Mouse (Mus musculus) midbrain, embryonic 14.5 days (tissue): ENCODE data around the gene Arl6ip4. TPM values are rescaled to one million over a fixed set of nuclear protein-coding genes. Genes with fewer than 3 reads are reported as not detected.

Experiments
- ATAC-seq: fragments of 200-750 bp; cut with Nextera tagmentation; 2 replicates; pipeline ENCODE4 v1.8.0; 2017; ENCODE audit warnings: moderate number of reproducible peaks, moderate library complexity; ENCODE audit not compliant: low FRiP score, low TSS enrichment
- DNase-seq: peaks from one replicate; pipeline ENCODE4 v3.0.0-alpha.2; 2015
- H3K27ac ChIP-seq: fragments of 300-500 bp; sonication (generic); replicated peaks from 2 replicates; pipeline ENCODE4 v1.5.1; 2014; ENCODE audit warnings: mild to moderate bottlenecking, low read depth, low read length, moderate library complexity
- H3K27me3 ChIP-seq: fragments of 300-500 bp; sonication (generic); 2 replicates; pipeline ENCODE4 v1.6.1; 2014; ENCODE audit warnings: low read length, control low read depth, mixed read lengths; ENCODE audit not compliant: control insufficient read depth, insufficient read depth
- H3K36me3 ChIP-seq: fragments of 300-500 bp; sonication (generic); 2 replicates; pipeline ENCODE4 v1.6.1; 2014; ENCODE audit warnings: low read length, control low read depth; ENCODE audit not compliant: control insufficient read depth, insufficient read depth
- H3K4me1 ChIP-seq: fragments of 300-500 bp; sonication (generic); 2 replicates; pipeline ENCODE4 v1.6.1; 2014; ENCODE audit warnings: mild to moderate bottlenecking, antibody characterized with exemption, low read length, control low read depth; ENCODE audit not compliant: control insufficient read depth, insufficient read depth
- H3K4me2 ChIP-seq: fragments of 300-500 bp; sonication (generic); 2 replicates; pipeline ENCODE4 v1.6.1; 2014; ENCODE audit warnings: mild to moderate bottlenecking, low read length, moderate library complexity
- H3K4me3 ChIP-seq: fragments of 300-500 bp; sonication (generic); replicated peaks from 2 replicates; pipeline ENCODE4 v1.5.1; 2014; ENCODE audit warnings: low read depth, low read length
- H3K9ac ChIP-seq: fragments of 300-500 bp; sonication (generic); replicated peaks from 2 replicates; pipeline ENCODE4 v1.6.1; 2014; ENCODE audit warnings: mild to moderate bottlenecking, low read length, moderate library complexity
- H3K9me3 ChIP-seq: fragments of 300-500 bp; sonication (generic); 2 replicates; pipeline ENCODE4 v1.6.1; 2016; ENCODE audit warnings: low read length, control low read depth, mixed read lengths; ENCODE audit not compliant: control insufficient read depth
- WGBS: fragments of 180-500 bp; shearing (Covaris S2); extraction: QIAGEN DNeasy Blood & Tissue Kit; methylation state at CpG from one replicate; pipeline ENCODE4 v1.1.7; 2014; 5-methylcytosine and 5-hydroxymethylcytosine counted together
- polyA plus RNA-seq: library from polyadenylated mRNA; unstranded; fragments of >200 nt; fragmentation: Nextera tagmentation; extraction: Ambion mirVana; gene quantifications from 2 replicates; pipeline ENCODE4 v1.2.1, GENCODE M21; 2014

Arl6ip4 gene
- 65.2 and 72.3 TPM in 2 replicates for polyA plus RNA-seq

DNA sequence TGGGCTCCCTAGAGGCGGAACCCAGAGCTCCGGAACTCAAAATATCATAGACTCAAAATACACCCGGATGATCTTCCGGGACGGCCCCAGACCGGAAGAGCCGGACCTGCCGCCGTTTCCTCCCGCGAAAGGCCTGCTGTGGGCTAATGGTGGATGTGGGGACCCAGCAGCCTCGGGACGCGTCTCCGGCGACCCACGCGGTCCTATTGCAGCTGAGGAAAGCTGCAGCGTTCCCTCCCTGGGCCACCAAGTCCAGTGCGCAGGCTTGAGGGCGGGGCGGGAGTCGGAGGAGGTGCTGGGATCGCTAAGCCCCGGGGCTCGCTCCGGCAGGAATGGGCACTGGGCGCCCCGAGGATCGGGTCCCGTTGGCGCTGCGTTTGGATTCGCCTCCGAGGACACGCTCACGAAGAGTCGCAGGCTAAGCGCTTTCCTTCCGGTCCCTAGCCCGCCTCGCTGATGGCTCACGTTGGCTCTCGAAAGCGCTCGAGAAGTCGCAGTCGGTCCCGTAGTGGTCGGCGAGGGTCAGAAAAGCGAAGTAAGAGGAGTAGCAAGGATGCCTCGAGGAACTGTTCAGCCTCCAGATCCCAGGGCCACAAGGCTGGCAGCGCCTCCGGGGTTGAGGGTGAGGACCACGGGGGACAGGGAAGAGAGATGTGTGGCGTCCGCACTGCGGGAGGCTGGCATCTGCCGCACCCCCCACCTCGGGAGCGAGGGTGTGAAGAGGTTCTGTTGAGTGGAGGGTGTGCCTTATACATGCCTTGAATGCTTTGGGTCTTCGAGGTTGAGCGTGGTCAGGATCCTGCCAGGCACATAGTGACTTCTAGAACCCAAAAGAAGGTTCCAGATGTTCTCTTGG is at the start of gene Arl6ip4:
Gene Arl6ip4 (plus strand): TSS at position 100 of the 856 bp plus-strand sequence.
- no peak for ATAC-seq
- H3K36me3 ChIP-seq = peaks cover 40% of the 10 kb centered on the region

DNA sequence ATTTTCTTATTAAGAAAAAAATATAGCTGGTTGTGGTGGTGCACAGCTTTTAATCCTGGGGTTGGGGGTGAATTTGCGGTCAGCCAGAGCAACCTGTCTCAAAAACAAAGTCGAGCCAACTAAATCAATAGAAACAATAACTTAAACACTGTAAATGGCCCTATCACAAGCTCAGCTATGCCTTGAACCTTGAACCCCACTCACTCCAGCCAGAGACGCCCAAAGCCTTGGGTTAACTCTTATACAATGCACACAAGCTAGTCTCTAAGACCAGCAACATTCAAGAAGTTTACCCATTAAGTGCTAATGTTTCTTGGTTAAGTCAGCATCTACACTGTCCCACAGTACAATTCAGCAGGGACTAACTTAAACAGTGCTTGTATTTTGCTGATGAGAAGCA is 46.2 kb upstream of the Arl6ip4 start:
- Histone ChIP-seq H3K36me3 (no peaks in the 10 kb centered on the region), H3K9me3 (no peaks in the 10 kb centered on the region), H3K4me2 (no peak overlapping the region), H3K27me3 (no peaks in the 10 kb centered on the region), H3K9ac (no peak overlapping the region), H3K4me1 (no peaks in the 10 kb centered on the region), H3K4me3 (no peak overlapping the region), H3K27ac (no peak overlapping the region)
- WGBS = 89% methylated on average over 3 of the region's 3 CpGs
- ATAC-seq = no peak
- DNase-seq = no peak

More for the DNA sequence above, at the start of gene Arl6ip4:
- H3K9ac ChIP-seq = peak within 1 kb of the TSS; percentile 89
- H3K27ac ChIP-seq = peak within 1 kb of the TSS; percentile 81
- no peaks in the 10 kb centered on the region for H3K27me3 ChIP-seq
- H3K4me1 ChIP-seq = peaks cover 20% of the 10 kb centered on the region
- H3K9me3 ChIP-seq = no peaks in the 10 kb centered on the region
- peak within 1 kb of the TSS; percentile 84 for H3K4me3 ChIP-seq
- WGBS = 1% methylated on average over 64 of the region's 64 CpGs
- peak; percentile 90 for DNase-seq
- H3K4me2 ChIP-seq = peak within 1 kb of the TSS; percentile 87

DNA sequence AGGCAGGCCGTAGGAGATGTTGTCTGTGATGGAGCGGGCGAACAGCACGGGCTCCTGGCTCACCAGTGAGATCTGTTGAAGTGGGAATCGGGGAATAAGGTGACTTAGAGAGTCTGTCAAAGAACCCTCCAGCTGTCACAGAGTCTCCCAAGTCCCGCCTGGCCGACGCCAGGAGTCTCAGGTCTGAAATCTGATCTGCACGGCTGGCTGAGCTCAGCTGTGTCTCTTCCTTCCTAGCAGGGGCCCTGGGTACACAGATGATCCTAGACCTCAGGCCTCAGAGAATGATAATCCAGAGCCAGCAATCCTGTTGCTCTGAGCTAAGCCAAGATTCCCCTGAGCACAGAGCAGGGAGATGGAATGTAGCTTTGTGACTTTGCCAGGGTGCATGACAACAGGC is 42.2 kb upstream of the Arl6ip4 start:
- no peak overlapping the region for H3K4me3 ChIP-seq
- no peak overlapping the region for H3K9ac ChIP-seq
- 44% methylated on average over 9 of the region's 9 CpGs for WGBS
- DNase-seq (no peak), ATAC-seq (no peak)
- no peaks in the 10 kb centered on the region for H3K9me3 ChIP-seq
- H3K4me1 ChIP-seq = peaks cover 9% of the 10 kb centered on the region; the same call in 1 of the 2 replicates
- no peaks in the 10 kb centered on the region for H3K36me3 ChIP-seq
- no peak overlapping the region for H3K4me2 ChIP-seq
- no peak overlapping the region for H3K27ac ChIP-seq
- H3K27me3 ChIP-seq = no peaks in the 10 kb centered on the region

DNA sequence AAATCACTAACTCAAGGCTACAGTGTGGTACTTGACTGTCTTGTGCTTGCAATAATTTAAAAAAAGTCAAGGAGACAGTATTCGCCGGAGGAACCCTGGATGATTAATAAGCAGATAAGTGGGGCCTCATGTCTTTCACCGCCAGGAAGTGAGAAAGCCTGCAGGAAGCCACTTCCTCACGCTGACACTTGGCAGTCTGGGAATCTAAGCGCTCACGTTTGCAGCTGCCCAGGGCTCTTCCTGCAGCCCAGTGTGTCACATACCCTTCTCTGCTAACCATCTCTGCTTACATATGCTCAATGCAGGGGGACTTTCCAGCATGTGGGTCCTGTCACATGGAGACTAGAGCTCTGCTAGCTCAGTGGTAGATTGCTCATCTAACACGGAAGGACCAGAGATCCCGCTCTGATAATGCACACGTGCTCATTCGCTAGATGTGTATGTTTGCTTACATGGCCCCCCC is 41.0 kb upstream of the Arl6ip4 start:
- 78% methylated on average over 10 of the region's 10 CpGs for WGBS
- Histone ChIP-seq H3K4me1 (peaks cover 10% of the 10 kb centered on the region; the same call in 1 of the 2 replicates), H3K27me3 (no peaks in the 10 kb centered on the region), H3K36me3 (no peaks in the 10 kb centered on the region), H3K9me3 (no peaks in the 10 kb centered on the region), H3K27ac (no peak overlapping the region), H3K4me3 (no peak overlapping the region), H3K9ac (no peak overlapping the region), H3K4me2 (no peak overlapping the region)
- DNase-seq = no peak
- no peak for ATAC-seq

DNA sequence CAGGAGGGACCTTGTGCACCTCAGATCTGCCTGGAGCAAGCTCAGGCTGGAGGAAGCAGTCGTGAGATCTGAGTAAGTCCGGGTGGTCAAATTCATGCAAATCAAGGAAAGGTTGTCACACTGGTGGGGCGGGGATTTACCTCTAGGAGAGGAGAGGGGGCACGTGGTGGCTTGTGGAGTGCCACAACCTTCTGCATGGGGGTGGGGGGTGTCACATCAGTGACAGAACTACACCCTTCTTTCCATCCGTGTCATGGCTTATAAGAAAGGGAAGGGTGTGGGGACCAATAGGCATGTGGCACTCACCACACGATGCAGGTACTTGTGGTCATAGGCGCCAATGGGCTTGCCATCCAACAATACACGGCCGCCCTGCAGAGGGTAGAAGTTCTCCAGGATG is 40.2 kb upstream of the Arl6ip4 start:
- 74% methylated on average over 9 of the region's 9 CpGs for WGBS
- no peak overlapping the region for H3K4me2 ChIP-seq
- H3K27me3 ChIP-seq = no peaks in the 10 kb centered on the region
- H3K9ac ChIP-seq = no peak overlapping the region
- no peaks in the 10 kb centered on the region for H3K9me3 ChIP-seq
- no peak for ATAC-seq
- no peaks in the 10 kb centered on the region for H3K36me3 ChIP-seq
- no peak overlapping the region for H3K4me3 ChIP-seq
- H3K27ac ChIP-seq = no peak overlapping the region
- peaks cover 10% of the 10 kb centered on the region; the same call in 1 of the 2 replicates for H3K4me1 ChIP-seq
- DNase-seq = no peak

DNA sequence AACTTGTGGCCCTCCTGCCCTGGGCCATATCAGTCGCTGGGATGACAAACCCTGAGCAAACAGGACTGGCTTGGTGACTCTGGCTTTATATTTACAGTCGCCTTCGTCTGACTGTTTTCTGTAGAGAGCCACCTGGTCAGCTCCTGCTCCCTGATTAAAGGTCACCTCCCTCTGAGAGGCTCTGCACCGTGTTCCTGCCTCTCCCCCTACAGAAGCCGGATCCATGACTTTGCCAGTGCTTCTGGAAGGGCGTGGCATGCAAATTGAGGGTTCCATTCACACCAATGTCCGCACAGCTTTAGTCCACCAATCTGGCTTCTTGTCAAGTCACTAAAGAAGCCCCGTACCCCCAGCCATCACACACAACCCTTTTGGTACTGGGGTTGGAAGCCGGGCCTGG is 39.3 kb upstream of the Arl6ip4 start:
- Histone ChIP-seq H3K9me3 (no peaks in the 10 kb centered on the region), H3K36me3 (no peaks in the 10 kb centered on the region), H3K27me3 (no peaks in the 10 kb centered on the region), H3K4me3 (no peak overlapping the region), H3K9ac (no peak overlapping the region), H3K4me1 (peaks cover 10% of the 10 kb centered on the region; the same call in 1 of the 2 replicates), H3K4me2 (no peak overlapping the region), H3K27ac (no peak overlapping the region)
- 58% methylated on average over 9 of the region's 9 CpGs for WGBS
- ATAC-seq (no peak), DNase-seq (no peak)

DNA sequence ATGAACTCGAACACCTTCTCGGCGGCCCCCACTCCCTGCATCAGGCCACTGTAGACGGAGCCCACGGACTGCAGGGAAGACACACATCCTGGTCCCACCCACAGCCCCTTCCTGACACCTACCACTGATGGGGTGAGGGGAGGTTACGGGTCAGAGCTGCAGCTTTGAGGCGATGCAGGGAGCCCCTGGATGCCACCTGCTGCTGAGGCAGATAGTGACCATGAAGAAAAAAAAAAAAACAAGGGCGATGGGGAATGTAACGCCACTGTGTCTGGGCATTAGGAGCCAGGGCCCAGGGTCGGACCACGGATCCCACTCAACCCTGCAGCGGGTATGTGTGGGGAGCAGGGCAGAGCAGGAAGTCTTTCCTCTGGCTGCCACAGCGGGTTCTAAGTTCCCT is 38.6 kb upstream of the Arl6ip4 start:
- 84% methylated on average over 13 of the region's 13 CpGs for WGBS
- no peaks in the 10 kb centered on the region for H3K36me3 ChIP-seq
- no peak overlapping the region for H3K9ac ChIP-seq
- no peak for ATAC-seq
- H3K4me2 ChIP-seq = no peak overlapping the region
- H3K9me3 ChIP-seq = no peaks in the 10 kb centered on the region
- H3K4me1 ChIP-seq = peaks cover 10% of the 10 kb centered on the region; the same call in 1 of the 2 replicates
- H3K27me3 ChIP-seq = no peaks in the 10 kb centered on the region
- DNase-seq = no peak
- H3K4me3 ChIP-seq = no peak overlapping the region
- no peak overlapping the region for H3K27ac ChIP-seq

DNA sequence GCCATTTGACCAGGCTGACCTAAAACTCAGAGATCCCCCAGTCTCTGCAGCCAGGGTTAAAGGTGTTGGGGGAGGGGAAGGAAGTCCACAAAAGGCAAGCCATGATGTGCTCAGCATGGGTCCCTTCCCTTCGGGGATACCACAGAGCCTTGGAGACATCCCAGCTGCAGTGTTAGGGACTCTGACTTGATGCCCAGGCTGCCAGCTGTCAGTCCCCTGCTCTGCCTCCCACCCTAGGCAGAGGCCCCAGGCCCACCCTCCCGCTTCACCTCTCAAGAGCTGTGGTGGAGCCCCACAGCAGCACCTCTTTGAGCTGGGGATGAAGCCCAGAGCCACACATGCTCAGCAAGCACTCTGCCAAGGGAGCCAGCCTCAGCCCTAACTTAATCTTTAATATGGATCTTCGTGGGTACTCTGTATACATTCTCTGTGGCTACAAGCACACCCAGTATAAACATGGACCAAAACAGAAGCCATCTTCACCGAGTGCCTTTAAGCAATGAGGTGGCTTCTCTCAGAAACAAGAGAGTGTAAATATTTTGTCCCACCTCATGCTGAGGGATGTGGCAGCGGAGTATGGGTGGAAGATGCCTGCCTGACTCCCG is 37.9 kb upstream of the Arl6ip4 start:
- DNase-seq = no peak
- no peaks in the 10 kb centered on the region for H3K9me3 ChIP-seq
- H3K4me2 ChIP-seq = no peak overlapping the region
- H3K9ac ChIP-seq = no peak overlapping the region
- no peak for ATAC-seq
- no peak overlapping the region for H3K4me3 ChIP-seq
- peaks cover 10% of the 10 kb centered on the region; the same call in 1 of the 2 replicates for H3K4me1 ChIP-seq
- H3K27me3 ChIP-seq = no peaks in the 10 kb centered on the region
- WGBS = 67% methylated on average over 6 of the region's 6 CpGs
- no peak overlapping the region for H3K27ac ChIP-seq
- no peaks in the 10 kb centered on the region for H3K36me3 ChIP-seq
